In genomic region chr7:131960551-131960950, GRCm38 (mm10) we compare ENCODE assay signal across 11 mouse cellular contexts. TPM values are rescaled to one million over a fixed set of nuclear protein-coding genes. Genes with fewer than 3 reads are reported as not detected.
DNase-seq lines count a peak whose midpoint lies in the region; ATAC-seq and TF ChIP-seq lines count a peak whose summit lies in the region.
"Had no signal": no experiment of that assay in that cellular context is flagged by ENCODE, and none has a peak within 500 bp of the region (broad histone marks: within the 10 kb centered on the region; RNA-seq: fewer than 3 reads in every experiment).

No protein-coding gene starts in this region.

- H3K4me2 ChIP-seq in embryonic facial prominence, embryonic 14.5 days (ENCODE audit: low read depth, low read length): no peak overlapping the region
- H3K4me2 ChIP-seq in stomach, postnatal 0 days (replicated peaks; ENCODE audit: low read depth): no peak overlapping the region

- 27% methylated on average over 6 of the region's 6 CpGs for WGBS in embryonic facial prominence, embryonic 14.5 days
- WGBS in stomach, postnatal 0 days: 24% methylated on average over 6 of the region's 6 CpGs

- no peak for TF ChIP-seq EP300 in stomach, postnatal 0 days (optimal IDR thresholded peaks at IDR 0.05)

- no peak for TF ChIP-seq CTCF in stomach, postnatal 0 days (IDR thresholded peaks at IDR 0.05; ENCODE audit: low read depth)

- H3K9me3 ChIP-seq in embryonic facial prominence, embryonic 14.5 days (ENCODE audit: control insufficient read depth, low read length): no peaks in the 10 kb centered on the region
- H3K9me3 ChIP-seq in stomach, postnatal 0 days (ENCODE audit: control insufficient read depth, low read length): no peaks in the 10 kb centered on the region

- H3K27ac ChIP-seq in embryonic facial prominence, embryonic 14.5 days (replicated peaks; ENCODE audit: low read depth, low read length): no peak overlapping the region
- no peak overlapping the region for H3K27ac ChIP-seq in stomach, postnatal 0 days (replicated peaks)

- H3K4me1 ChIP-seq in embryonic facial prominence, embryonic 14.5 days (ENCODE audit: control insufficient read depth, insufficient read depth, low read length): no peaks in the 10 kb centered on the region
- H3K4me1 ChIP-seq in stomach, postnatal 0 days (replicated peaks; ENCODE audit: control insufficient read depth, insufficient read depth): no peaks in the 10 kb centered on the region

- peaks cover 12% of the 10 kb centered on the region for H3K27me3 ChIP-seq in embryonic facial prominence, embryonic 14.5 days (replicated peaks; ENCODE audit: control insufficient read depth, insufficient read depth, low read length)
- H3K27me3 ChIP-seq in stomach, postnatal 0 days (ENCODE audit: control insufficient read depth, insufficient read depth, low read length): no peaks in the 10 kb centered on the region

- no peak for ATAC-seq in embryonic facial prominence, embryonic 14.5 days (ENCODE audit: low read depth)
- ATAC-seq in stomach, postnatal 0 days (ENCODE audit: low FRiP score, low TSS enrichment): no peak
- no peak for ATAC-seq in megakaryocyte progenitor cell, adult 5-6 weeks (replicated peaks; ENCODE audit: poor library complexity)

- no peak overlapping the region for H3K4me3 ChIP-seq in embryonic facial prominence, embryonic 14.5 days (ENCODE audit: low read depth, low read length)
- H3K4me3 ChIP-seq in stomach, postnatal 0 days (ENCODE audit: low read depth, low read length): no peak overlapping the region

- no peaks in the 10 kb centered on the region for H3K36me3 ChIP-seq in embryonic facial prominence, embryonic 14.5 days (ENCODE audit: control insufficient read depth, insufficient read depth, low read length)
- no peaks in the 10 kb centered on the region for H3K36me3 ChIP-seq in stomach, postnatal 0 days (ENCODE audit: control insufficient read depth, insufficient read depth, low read length)

- H3K9ac ChIP-seq in embryonic facial prominence, embryonic 14.5 days (ENCODE audit: low read depth, low read length): no peak overlapping the region
- H3K9ac ChIP-seq in stomach, postnatal 0 days (ENCODE audit: low read length): no peak overlapping the region

- DNase-seq in gastrocnemius, postnatal 10 days: peak; percentile 57
- DNase-seq in gastrocnemius, postnatal 25 days: no peak
- peak; percentile 10 for DNase-seq in ovary, postnatal 10 days (ENCODE audit: low spot score)
- no peak for DNase-seq in ovary, adult 18-20 months (ENCODE audit: low spot score)
- peak; percentile 60 for DNase-seq in embryonic facial prominence, embryonic 14.5 days (ENCODE audit: low spot score)
- DNase-seq in stomach, postnatal 0 days (ENCODE audit: low spot score): peak; percentile 57
- no peak for DNase-seq in T-cell, adult 2 months (ENCODE audit: low spot score)
- DNase-seq: cerebellum, adult 9-10 months had no signal

RNA-seq across cellular contexts. Expression of gene Gpr26, which starts 5.7 kb away (rescaled TPM):
- total RNA-seq in gastrocnemius, postnatal 10 days (2021): under 1 TPM; 0.07 to 0.14 TPM
- total RNA-seq in gastrocnemius, postnatal 25 days (2021): not detected
- polyA plus RNA-seq in embryonic facial prominence, embryonic 14.5 days (2014; fragmentation: Nextera tagmentation; extraction: Ambion mirVana): 0.04 and 0.08 TPM in 2 replicates
- 0.01 TPM in 1 of 2 replicates, not detected in the other for polyA plus RNA-seq in stomach, postnatal 0 days (2015; fragmentation: Nextera tagmentation; extraction: Ambion mirVana)
- not detected in 2 replicates for total RNA-seq in megakaryocyte progenitor cell, adult 5-6 weeks (2015)
- not detected in 2 replicates for total RNA-seq in megakaryocyte progenitor cell, adult 5-6 weeks (2017)
- polyA plus RNA-seq: heart, embryonic 14.5 days; lung, embryonic 16.5 days had no signal

Comparison
In these comparisons a context has a peak if more than half of its experiments do, and no peak if none do; other contexts are left out.
1. DNase-seq: peak in gastrocnemius, postnatal 10 days (single experiment), ovary, postnatal 10 days (single experiment), embryonic facial prominence, embryonic 14.5 days (single experiment) and stomach, postnatal 0 days (single experiment); none in gastrocnemius, postnatal 25 days (single experiment), ovary, adult 18-20 months (single experiment) and T-cell, adult 2 months (single experiment).